Mouse (Mus musculus) ES-Bruce4 (cell line): ENCODE measurements around the gene Gm5678. TPM values are rescaled to one million over a fixed set of nuclear protein-coding genes. Genes with fewer than 3 reads are reported as not detected.

Experiments used
- H3K27ac ChIP-seq: 2 replicates; pipeline ENCODE4 v1.5.1; 2012; ENCODE audit warnings: low read length, inconsistent platforms; ENCODE audit not compliant: insufficient read depth
- H3K27me3 ChIP-seq: 2 replicates; pipeline ENCODE4 v1.6.1; 2012; ENCODE audit warnings: mild to moderate bottlenecking, low read length, inconsistent platforms; ENCODE audit not compliant: control insufficient read depth, poor library complexity, insufficient read depth, severe bottlenecking
- H3K36me3 ChIP-seq: 2 replicates; pipeline ENCODE4 v1.6.1; 2012; ENCODE audit warnings: inconsistent platforms, mild to moderate bottlenecking, low read length, moderate library complexity; ENCODE audit not compliant: control insufficient read depth, poor library complexity, insufficient read depth, severe bottlenecking
- H3K4me1 ChIP-seq: one replicate; pipeline ENCODE4 v1.8.1; 2011; ENCODE audit warnings: low read length; ENCODE audit not compliant: control insufficient read depth, insufficient read depth
- H3K4me3 ChIP-seq: 2 replicates; pipeline ENCODE4 v1.5.1; 2011; ENCODE audit warnings: low read depth, mild to moderate bottlenecking, low read length
- H3K9ac ChIP-seq: 2 replicates; pipeline ENCODE4 v1.6.1; 2012; ENCODE audit warnings: low read depth, mild to moderate bottlenecking, inconsistent platforms; ENCODE audit not compliant: poor library complexity, severe bottlenecking
- H3K9me3 ChIP-seq: replicated peaks from 2 replicates; pipeline ENCODE4 v1.6.1; 2012; ENCODE audit warnings: mild to moderate bottlenecking, low read length, inconsistent platforms; ENCODE audit not compliant: control insufficient read depth, poor library complexity, insufficient read depth, severe bottlenecking
- CTCF ChIP-seq: IDR thresholded peaks from one replicate; pipeline ENCODE4 v1.8.1; 2011; ENCODE audit warnings: low read depth, low read length
- EP300 ChIP-seq: IDR thresholded peaks from 2 replicates; pipeline ENCODE4 v1.6.1; 2011; ENCODE audit warnings: low read depth, low read length; ENCODE audit not compliant: insufficient read depth
- POLR2A ChIP-seq: IDR thresholded peaks from one replicate; pipeline ENCODE4 v1.8.1; 2011; ENCODE audit warnings: low read length; ENCODE audit not compliant: insufficient read depth
- polyA plus RNA-seq: library from polyadenylated mRNA; stranded (reverse); fragments of >200 nt; gene quantifications from 2 replicates; pipeline ENCODE4 v1.2.4, GENCODE M21; 2011; ENCODE audit warnings: low read depth; ENCODE audit not compliant: missing spikeins, insufficient read depth, insufficient read length

Gm5678 gene
- polyA plus RNA-seq, 1 experiment, result not detected

GRCm38 (mm10) chr16:93586382-93586781, 41.5 kb upstream of the Gm5678 start:
- no peaks in the 10 kb centered on the region for H3K4me1 ChIP-seq
- no peak overlapping the region for H3K4me3 ChIP-seq
- TF ChIP-seq CTCF (no peak), EP300 (no peak), POLR2A (no peak)
- no peaks in the 10 kb centered on the region for H3K9me3 ChIP-seq
- H3K27ac ChIP-seq, result no peak overlapping the region
- no peaks in the 10 kb centered on the region for H3K27me3 ChIP-seq
- H3K36me3 ChIP-seq, result 0 out of 2 replicates have a peak, but pooled peaks cover 2% of the 10 kb centered on the region
- no peak overlapping the region for H3K9ac ChIP-seq

- Histone ChIP-seq H3K9me3 (no peaks in the 10 kb centered on the region), H3K36me3 (0 out of 2 replicates have a peak, but pooled peaks cover 2% of the 10 kb centered on the region), H3K4me3 (no peak overlapping the region), H3K4me1 (no peaks in the 10 kb centered on the region), H3K27ac (no peak overlapping the region), H3K9ac (no peak overlapping the region), H3K27me3 (no peaks in the 10 kb centered on the region)
- no peak for TF ChIP-seq POLR2A
- TF ChIP-seq CTCF, result no peak
- no peak for TF ChIP-seq EP300
Measured at GRCm38 (mm10) chr16:93588281-93588680, 39.6 kb upstream of the Gm5678 start.

- 0 out of 2 replicates have a peak overlapping the region, but pooled peaks have one; percentile 2 for H3K27ac ChIP-seq
- no peaks in the 10 kb centered on the region for H3K9me3 ChIP-seq
- no peak overlapping the region for H3K9ac ChIP-seq
- no peaks in the 10 kb centered on the region for H3K36me3 ChIP-seq
- TF ChIP-seq EP300, result no peak
- TF ChIP-seq POLR2A, result no peak
- no peak for TF ChIP-seq CTCF
- peak overlapping the region; percentile 31 for H3K4me3 ChIP-seq
- H3K27me3 ChIP-seq, result no peaks in the 10 kb centered on the region
- no peaks in the 10 kb centered on the region for H3K4me1 ChIP-seq
Measured at GRCm38 (mm10) chr16:93590915-93591314, 37.0 kb upstream of the Gm5678 start.

DNA sequence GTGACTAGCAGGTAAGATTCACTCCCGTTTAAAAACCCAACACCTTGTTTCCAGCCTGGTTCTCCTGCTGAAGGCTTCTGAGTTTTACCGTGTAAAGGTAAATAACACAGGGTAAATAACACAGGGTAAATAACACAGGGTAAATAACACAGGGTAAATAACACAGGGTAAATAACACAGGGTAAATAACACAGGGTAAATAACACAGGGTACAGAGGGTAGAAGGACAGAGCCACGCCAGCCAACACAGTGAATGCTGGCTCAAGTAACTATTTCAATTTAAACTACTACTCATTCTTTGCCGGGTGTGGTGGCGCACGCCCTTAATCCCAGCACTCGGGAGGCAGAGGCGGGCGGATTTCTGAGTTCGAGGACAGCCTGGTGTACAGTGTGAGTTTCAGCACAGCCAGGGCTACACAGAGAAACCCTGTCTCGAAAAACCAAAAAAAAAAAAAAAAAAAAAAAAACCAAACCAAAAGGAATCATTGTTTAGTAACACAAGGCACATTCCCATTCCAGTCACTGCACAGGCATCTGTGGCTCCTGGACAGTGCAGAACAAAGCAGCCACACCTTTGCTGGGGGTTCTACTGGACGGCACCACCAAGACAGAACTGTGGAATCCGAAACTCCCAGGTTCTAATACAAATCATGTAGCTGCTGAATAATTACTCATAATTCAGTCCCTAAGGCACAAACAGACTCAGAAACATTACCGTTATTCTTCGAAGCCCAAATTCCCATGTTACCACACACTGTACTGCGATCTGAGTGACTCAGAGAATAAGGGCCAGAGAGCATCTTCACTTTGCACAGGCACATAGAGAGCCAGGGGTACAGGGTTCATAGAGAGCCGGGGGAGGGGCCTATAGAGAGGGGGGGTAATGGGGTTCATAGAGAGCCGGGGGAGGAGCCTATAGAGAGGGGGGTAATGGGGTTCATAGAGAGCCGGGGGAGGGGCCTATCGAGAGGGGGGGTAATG, 36.2 kb upstream of the Gm5678 start:
- no peak overlapping the region for H3K4me3 ChIP-seq
- H3K36me3 ChIP-seq, result no peaks in the 10 kb centered on the region
- H3K9me3 ChIP-seq, result no peaks in the 10 kb centered on the region
- no peak overlapping the region for H3K27ac ChIP-seq
- H3K27me3 ChIP-seq, result no peaks in the 10 kb centered on the region
- no peaks in the 10 kb centered on the region for H3K4me1 ChIP-seq
- TF ChIP-seq CTCF (no peak), POLR2A (no peak), EP300 (no peak)
- H3K9ac ChIP-seq, result no peak overlapping the region

DNA sequence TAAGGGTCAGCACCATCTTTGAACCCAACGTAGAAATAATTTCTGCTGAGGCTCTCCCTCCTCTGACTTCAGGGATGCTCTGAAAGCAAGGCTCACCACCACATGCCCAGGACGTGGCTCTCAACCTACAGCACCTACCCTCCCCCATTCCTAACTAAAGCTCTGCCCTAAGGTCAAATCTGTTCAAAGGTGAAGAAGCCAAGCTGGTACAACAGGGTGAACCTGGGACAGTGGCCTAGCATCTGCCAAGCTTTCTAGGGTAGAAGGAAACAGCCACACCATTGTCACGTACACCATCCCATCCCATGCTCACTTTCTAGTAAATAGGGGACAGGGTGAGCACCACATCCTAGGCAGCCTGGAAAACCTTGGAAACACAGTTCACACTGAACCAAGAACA, 35.2 kb upstream of the Gm5678 start:
- Histone ChIP-seq H3K9ac (no peak overlapping the region), H3K4me3 (no peak overlapping the region), H3K36me3 (no peaks in the 10 kb centered on the region; the same call in 1 of the 2 replicates), H3K9me3 (no peaks in the 10 kb centered on the region), H3K4me1 (no peaks in the 10 kb centered on the region), H3K27me3 (no peaks in the 10 kb centered on the region), H3K27ac (no peak overlapping the region)
- TF ChIP-seq CTCF (no peak), POLR2A (no peak), EP300 (no peak)

- TF ChIP-seq EP300 (no peak), POLR2A (no peak), CTCF (no peak)
Measured at GRCm38 (mm10) chr16:93593406-93593805, 34.5 kb upstream of the Gm5678 start.

More at GRCm38 (mm10) chr16:93593406-93593805, 34.5 kb upstream of the Gm5678 start:
- peaks cover 3% of the 10 kb centered on the region for H3K36me3 ChIP-seq
- no peak overlapping the region for H3K27ac ChIP-seq
- no peak overlapping the region for H3K4me3 ChIP-seq
- H3K4me1 ChIP-seq, result no peaks in the 10 kb centered on the region
- H3K27me3 ChIP-seq, result no peaks in the 10 kb centered on the region
- H3K9ac ChIP-seq, result no peak overlapping the region
- H3K9me3 ChIP-seq, result no peaks in the 10 kb centered on the region
